Mouse (Mus musculus) forebrain, postnatal 0 days (tissue): ENCODE measurements around the gene Dner. TPM values are rescaled to one million over a fixed set of nuclear protein-coding genes. Genes with fewer than 3 reads are reported as not detected.

Experiments used
- ATAC-seq: fragments of 200-750 bp; cut with Nextera tagmentation; 2 replicates; pipeline ENCODE4 v1.8.0; 2017; ENCODE audit warnings: mild to moderate bottlenecking, moderate library complexity
- DNase-seq: peaks from one replicate; pipeline ENCODE4 v3.0.0-alpha.2; 2015
- H3K27ac ChIP-seq: fragments of 300-500 bp; sonication (generic); 2 replicates; pipeline ENCODE4 v1.5.1; 2014; ENCODE audit warnings: low read depth, mild to moderate bottlenecking, antibody characterized with exemption, low read length, moderate library complexity, mixed read lengths
- H3K27me3 ChIP-seq: fragments of 300-500 bp; sonication (generic); 2 replicates; pipeline ENCODE4 v1.6.1; 2014; ENCODE audit warnings: mild to moderate bottlenecking, low read length, mixed read lengths; ENCODE audit not compliant: insufficient read depth
- H3K36me3 ChIP-seq: fragments of 300-500 bp; sonication (generic); 2 replicates; pipeline ENCODE4 v1.6.1; 2014; ENCODE audit warnings: mild to moderate bottlenecking, moderate library complexity; ENCODE audit not compliant: insufficient read depth
- H3K4me1 ChIP-seq: fragments of 300-500 bp; sonication (generic); 2 replicates; pipeline ENCODE4 v1.6.1; 2014; ENCODE audit warnings: antibody characterized with exemption; ENCODE audit not compliant: insufficient read depth
- H3K4me2 ChIP-seq: fragments of 300-500 bp; sonication (generic); 2 replicates; pipeline ENCODE4 v1.6.1; 2014; ENCODE audit warnings: low read depth, mild to moderate bottlenecking, moderate library complexity
- H3K4me3 ChIP-seq: fragments of 300-500 bp; sonication (generic); 2 replicates; pipeline ENCODE4 v1.5.1; 2014; ENCODE audit warnings: low read depth, low read length, mixed read lengths
- H3K9ac ChIP-seq: fragments of 300-500 bp; sonication (generic); 2 replicates; pipeline ENCODE4 v1.6.1; 2014; ENCODE audit warnings: mild to moderate bottlenecking
- H3K9me3 ChIP-seq: fragments of 300-500 bp; sonication (generic); 2 replicates; pipeline ENCODE4 v1.6.1; 2016; ENCODE audit warnings: low read length
- CTCF ChIP-seq: sonication (generic); IDR thresholded peaks from 2 replicates; pipeline ENCODE4 v1.5.1; 2016; ENCODE audit warnings: antibody characterized with exemption, control low read depth, low read depth
- WGBS: fragments of 180-500 bp; shearing (Covaris S2); extraction: QIAGEN DNeasy Blood & Tissue Kit; methylation state at CpG from one replicate; pipeline ENCODE4 v1.1.7; 2014; 5-methylcytosine and 5-hydroxymethylcytosine counted together
- polyA plus RNA-seq: library from polyadenylated mRNA; unstranded; fragments of >200 nt; fragmentation: Nextera tagmentation; extraction: Ambion mirVana; gene quantifications from 2 replicates; pipeline ENCODE4 v1.2.1, GENCODE M21; 2015
- total RNA-seq: library from RNA; depleted of rRNA; stranded (reverse); fragments of >200 nt; gene quantifications from 2 replicates; pipeline ENCODE4 v1.2.3, GENCODE M21; 2014

Dner gene
- total and polyA plus RNA-seq, 2 experiments from 2014 or later = 265 to 295 TPM

GRCm38 (mm10) chr1:84386481-84387146 is 309.4 kb downstream of the Dner start:
- no peak for TF ChIP-seq CTCF
- H3K9me3 ChIP-seq = no peaks in the 10 kb centered on the region
- H3K27ac ChIP-seq = 0 out of 2 replicates have a peak overlapping the region, but pooled peaks have one; percentile 21
- WGBS = 41% methylated on average over 8 of the region's 8 CpGs
- peaks cover 10% of the 10 kb centered on the region; the same call in 1 of the 2 replicates for H3K36me3 ChIP-seq
- no peak overlapping the region for H3K4me3 ChIP-seq
- no peaks in the 10 kb centered on the region for H3K4me1 ChIP-seq
- no peaks in the 10 kb centered on the region for H3K27me3 ChIP-seq
- H3K9ac ChIP-seq = no peak overlapping the region
- DNase-seq (peak; percentile 78), ATAC-seq (peak; percentile 68)
- no peak overlapping the region for H3K4me2 ChIP-seq

GRCm38 (mm10) chr1:84382709-84383108 is 313.3 kb downstream of the Dner start:
- Histone ChIP-seq H3K36me3 (peaks cover 10% of the 10 kb centered on the region; the same call in 1 of the 2 replicates), H3K9me3 (no peaks in the 10 kb centered on the region), H3K9ac (no peak overlapping the region), H3K4me1 (no peaks in the 10 kb centered on the region), H3K4me2 (no peak overlapping the region), H3K4me3 (no peak overlapping the region), H3K27ac (no peak overlapping the region), H3K27me3 (no peaks in the 10 kb centered on the region)
- TF ChIP-seq CTCF = no peak
- ATAC-seq (no peak), DNase-seq (no peak)
- 80% methylated on average over 1 of the region's 1 CpGs for WGBS

- no peak for TF ChIP-seq CTCF
- H3K4me2 ChIP-seq = no peak overlapping the region
- H3K27ac ChIP-seq = no peak overlapping the region
- H3K4me3 ChIP-seq = no peak overlapping the region
- no peak for DNase-seq
- H3K9ac ChIP-seq = no peak overlapping the region
- H3K9me3 ChIP-seq = no peaks in the 10 kb centered on the region
- 97% methylated on average over 5 of the region's 5 CpGs for WGBS
- no peak for ATAC-seq
- H3K4me1 ChIP-seq = no peaks in the 10 kb centered on the region
- H3K36me3 ChIP-seq = peaks cover 10% of the 10 kb centered on the region; the same call in 1 of the 2 replicates
- H3K27me3 ChIP-seq = no peaks in the 10 kb centered on the region
Measured at GRCm38 (mm10) chr1:84382064-84382463, 314.0 kb downstream of the Dner start.

- ATAC-seq (no peak), DNase-seq (no peak)
- 83% methylated on average over 3 of the region's 3 CpGs for WGBS
- Histone ChIP-seq H3K4me1 (no peaks in the 10 kb centered on the region), H3K27ac (no peak overlapping the region), H3K27me3 (no peaks in the 10 kb centered on the region), H3K9ac (no peak overlapping the region), H3K4me2 (no peak overlapping the region), H3K36me3 (peaks cover 10% of the 10 kb centered on the region; the same call in 1 of the 2 replicates), H3K4me3 (no peak overlapping the region), H3K9me3 (no peaks in the 10 kb centered on the region)
- TF ChIP-seq CTCF = no peak
Measured at GRCm38 (mm10) chr1:84380895-84381294, 315.1 kb downstream of the Dner start.

GRCm38 (mm10) chr1:84367733-84368132 is 328.3 kb downstream of the Dner start:
- no peak overlapping the region for H3K4me2 ChIP-seq
- DNase-seq = no peak
- no peak overlapping the region for H3K27ac ChIP-seq
- H3K4me3 ChIP-seq = no peak overlapping the region
- no peaks in the 10 kb centered on the region for H3K36me3 ChIP-seq
- no peak for TF ChIP-seq CTCF
- H3K27me3 ChIP-seq = no peaks in the 10 kb centered on the region
- no peaks in the 10 kb centered on the region for H3K4me1 ChIP-seq
- no peak overlapping the region for H3K9ac ChIP-seq
- no peaks in the 10 kb centered on the region for H3K9me3 ChIP-seq
- WGBS = 79% methylated on average over 3 of the region's 3 CpGs
- no peak for ATAC-seq

- no peaks in the 10 kb centered on the region for H3K36me3 ChIP-seq
- no peak overlapping the region for H3K4me2 ChIP-seq
- no peak for TF ChIP-seq CTCF
- no peaks in the 10 kb centered on the region for H3K27me3 ChIP-seq
- no peaks in the 10 kb centered on the region for H3K4me1 ChIP-seq
- ATAC-seq (no peak), DNase-seq (no peak)
- no peak overlapping the region for H3K4me3 ChIP-seq
- H3K9ac ChIP-seq = no peak overlapping the region
- 74% methylated on average over 3 of the region's 3 CpGs for WGBS
- no peak overlapping the region for H3K27ac ChIP-seq
- H3K9me3 ChIP-seq = no peaks in the 10 kb centered on the region
Measured at GRCm38 (mm10) chr1:84366553-84366952, 329.5 kb downstream of the Dner start.

- H3K9me3 ChIP-seq = no peaks in the 10 kb centered on the region
- H3K36me3 ChIP-seq = no peaks in the 10 kb centered on the region
- H3K4me1 ChIP-seq = no peaks in the 10 kb centered on the region
- DNase-seq (no peak), ATAC-seq (no peak)
- H3K27me3 ChIP-seq = no peaks in the 10 kb centered on the region
- no peak for TF ChIP-seq CTCF
- H3K9ac ChIP-seq = no peak within 1 kb of the TSS
- WGBS = 91% methylated on average over 8 of the region's 8 CpGs
- H3K4me2 ChIP-seq = no peak within 1 kb of the TSS
- H3K27ac ChIP-seq = no peak within 1 kb of the TSS
- H3K4me3 ChIP-seq = no peak within 1 kb of the TSS
Measured at GRCm38 (mm10) chr1:84363967-84364366, 332.1 kb downstream of the Dner start, which contains the start of gene Pid1. Pid1 (minus strand) TSS chr1:84364180.
